Mouse (Mus musculus) lung, postnatal 0 days (tissue): ENCODE results near the gene Rab11fip4.

Experiments used
- CTCF ChIP-seq: IDR thresholded peaks from 2 replicates; pipeline ENCODE4 v1.5.1; 2016; ENCODE audit warnings: antibody characterized with exemption, mild to moderate bottlenecking
- EP300 ChIP-seq: IDR thresholded peaks from 2 replicates; pipeline ENCODE4 v1.6.1; 2016; ENCODE audit warnings: antibody characterized with exemption, mild to moderate bottlenecking, control low read depth

- TF ChIP-seq CTCF (no peak), EP300 (no peak)
Measured at GRCm38 (mm10) chr11:79677402-79677801, 86.4 kb downstream of the Rab11fip4 start.
